Mouse (Mus musculus) lung, postnatal 10 days (tissue): ENCODE results near the gene Cpxm2.
A peak's percentile ranks its signal among the peaks of the same experiment; 100 is the strongest.

ENCODE experiments used
- DNase-seq: peaks from one replicate; pipeline ENCODE4 v3.0.0; 2021

Gene Cpxm2

DNA sequence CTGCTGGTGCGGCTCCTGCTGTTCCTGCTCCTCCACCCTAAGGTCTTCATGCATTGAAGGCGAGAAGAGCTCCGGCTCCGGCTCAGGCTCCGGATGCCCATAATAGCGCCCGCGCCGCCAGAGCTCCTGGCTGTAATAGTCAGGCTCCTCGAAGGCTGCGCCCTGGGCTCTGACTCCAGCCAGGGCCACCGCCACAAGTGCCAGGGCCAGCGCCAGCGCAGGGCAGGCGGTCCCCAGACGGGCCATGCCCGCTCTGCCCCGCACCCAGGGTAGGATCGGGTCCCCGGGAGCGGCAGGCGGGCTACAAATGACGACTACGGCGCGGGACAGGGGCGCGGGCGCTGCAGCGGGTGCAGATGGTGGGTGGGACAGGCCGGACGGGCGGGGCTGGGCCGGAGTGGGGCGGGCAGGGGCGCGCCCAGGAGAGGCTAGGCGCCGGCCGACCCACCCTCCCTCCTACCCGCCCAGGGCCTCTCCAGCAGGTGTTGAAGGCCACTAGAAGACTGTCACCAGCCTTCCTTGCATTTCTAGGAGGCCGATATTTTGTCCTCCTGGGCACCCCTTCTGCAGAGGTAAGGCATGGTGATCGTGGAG, at the start of gene Cpxm2:
Gene Cpxm2 (minus strand): TSS at position 372 of the 594 bp plus-strand sequence.
- no peak for DNase-seq

DNA sequence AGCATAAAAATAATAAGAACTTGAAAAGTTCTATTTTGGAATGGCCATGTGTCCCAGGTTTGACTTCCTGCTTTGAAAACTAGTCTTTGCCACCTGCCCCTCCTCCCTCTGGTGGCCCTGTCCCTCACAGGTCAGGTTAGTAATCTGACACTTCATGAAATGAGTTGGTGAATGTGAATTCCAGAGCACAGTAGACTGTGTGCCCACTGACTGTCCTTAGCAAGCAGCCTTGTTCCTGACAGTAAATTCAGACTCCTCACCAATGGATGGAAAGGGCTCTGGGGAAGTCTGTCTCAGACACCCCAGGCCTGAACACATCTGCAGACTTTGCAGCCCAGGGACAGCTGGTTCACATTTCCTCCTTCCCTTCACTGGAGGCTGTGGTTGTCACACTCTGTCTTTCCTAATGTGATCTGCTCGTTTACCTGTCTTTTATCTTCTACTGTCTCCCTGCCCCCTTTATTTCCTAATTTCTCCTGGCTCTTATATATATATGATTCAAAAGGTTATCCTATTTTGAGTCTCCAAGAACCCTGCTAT, 49.6 kb upstream of the Cpxm2 start:
- DNase-seq = no peak

DNA sequence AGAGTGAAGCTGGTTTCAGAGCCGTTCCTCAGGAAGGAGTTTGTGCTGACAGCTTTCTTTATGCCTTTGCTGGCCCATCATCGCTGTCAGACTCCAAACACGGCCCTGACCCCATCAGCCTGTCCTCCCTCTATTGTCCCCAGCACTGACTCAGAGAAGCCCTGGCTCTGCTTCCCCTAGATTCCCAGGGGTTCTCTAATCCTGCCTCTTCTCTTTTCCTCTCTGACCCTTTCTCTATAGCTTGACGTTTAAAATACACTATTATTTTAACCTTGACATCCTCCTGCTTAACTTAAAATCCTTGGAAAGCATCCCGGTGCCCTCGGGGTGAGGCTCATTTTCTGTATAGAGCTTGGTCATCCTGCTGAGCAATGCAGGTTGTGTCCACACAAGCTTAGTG, 45.1 kb upstream of the Cpxm2 start:
- DNase-seq = no peak

DNA sequence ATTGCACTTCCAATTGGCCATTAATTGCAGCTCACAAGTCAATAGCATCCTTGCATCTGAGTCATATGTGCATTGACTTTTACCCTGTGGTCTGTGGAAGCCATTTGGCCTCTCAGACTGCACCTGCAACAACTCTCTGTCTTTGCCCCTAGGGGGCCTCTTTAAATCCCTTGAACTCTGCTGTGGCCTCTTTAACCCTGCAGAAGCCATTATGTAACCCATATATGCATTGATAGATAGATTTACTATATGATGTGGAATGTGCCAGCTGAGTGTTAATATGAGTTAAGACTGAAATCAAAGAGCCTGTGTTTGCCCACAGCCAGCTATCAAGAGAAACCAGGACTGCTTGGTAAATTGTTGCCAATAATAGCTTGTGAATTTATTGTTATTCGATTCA, 44.3 kb upstream of the Cpxm2 start:
- DNase-seq = no peak

DNA sequence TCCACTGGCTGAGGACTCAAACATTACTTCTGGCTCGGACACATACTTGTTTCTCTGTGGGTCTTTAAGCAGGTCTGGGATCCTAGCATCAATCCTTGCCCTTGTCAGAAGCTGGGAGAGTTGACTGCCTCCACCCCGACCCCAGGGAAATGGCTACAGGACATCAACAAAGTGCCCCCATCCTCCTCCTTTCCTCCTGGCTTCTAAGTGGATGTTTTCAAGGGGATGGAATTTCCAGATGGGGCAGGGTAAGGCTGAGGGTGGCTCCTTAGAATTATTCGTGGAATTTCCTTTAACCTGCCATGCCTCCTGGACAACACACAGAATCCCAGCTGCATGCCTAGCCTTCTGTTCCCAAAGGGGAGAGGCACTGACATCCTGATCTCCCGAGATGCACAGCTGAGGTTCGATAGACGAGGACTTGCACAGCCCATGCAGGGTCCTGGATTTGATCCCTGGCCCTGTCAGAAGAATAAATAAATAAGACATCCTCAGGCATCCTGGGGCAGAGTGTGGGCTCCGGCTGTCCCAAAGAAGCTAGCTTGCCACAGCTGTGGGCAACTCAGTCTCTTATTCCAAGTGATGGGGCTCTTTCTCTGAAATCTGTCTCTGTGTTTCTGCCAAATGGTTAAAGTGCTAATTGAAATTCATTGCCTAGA, 43.4 kb upstream of the Cpxm2 start:
- no peak for DNase-seq

DNA sequence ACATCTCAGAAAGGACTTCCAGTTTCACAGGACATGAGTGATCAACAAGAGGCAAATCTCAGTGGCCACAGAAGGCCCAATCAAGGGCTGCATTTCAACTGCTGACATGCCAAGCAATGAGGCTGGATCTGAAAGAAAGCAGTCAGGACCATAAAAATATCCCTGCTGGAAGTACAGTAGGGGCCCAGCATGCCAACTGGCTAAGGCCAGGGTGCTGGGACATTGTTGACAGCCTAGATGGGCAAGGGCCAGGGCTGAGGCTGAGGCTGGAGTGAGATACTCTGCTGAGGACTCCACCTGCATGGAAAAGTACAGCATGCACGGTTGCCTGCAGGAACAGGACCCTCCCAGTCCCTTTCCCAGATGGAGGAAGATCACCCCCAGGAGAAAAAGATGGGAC, 42.0 kb upstream of the Cpxm2 start:
- DNase-seq = peak; percentile 30

DNA sequence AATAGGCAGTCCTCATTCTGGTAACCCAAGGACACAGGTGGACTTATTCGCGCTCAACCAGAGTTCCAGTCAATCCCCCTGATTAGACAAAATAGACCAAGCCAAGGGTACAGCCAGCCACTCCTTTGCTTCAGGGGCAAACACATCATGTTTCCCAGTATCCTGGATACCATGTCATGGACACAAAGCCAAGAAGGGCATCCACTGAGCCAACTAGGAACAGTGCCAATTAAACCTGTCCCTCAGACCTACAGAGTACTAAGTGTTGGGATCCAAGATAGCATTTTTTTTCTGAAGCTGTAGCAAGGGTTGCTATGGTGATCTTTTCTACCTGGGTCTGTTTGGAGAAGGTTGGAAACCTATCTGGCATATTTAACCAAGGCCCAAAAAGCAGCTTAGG, 39.1 kb upstream of the Cpxm2 start:
- DNase-seq = no peak

DNA sequence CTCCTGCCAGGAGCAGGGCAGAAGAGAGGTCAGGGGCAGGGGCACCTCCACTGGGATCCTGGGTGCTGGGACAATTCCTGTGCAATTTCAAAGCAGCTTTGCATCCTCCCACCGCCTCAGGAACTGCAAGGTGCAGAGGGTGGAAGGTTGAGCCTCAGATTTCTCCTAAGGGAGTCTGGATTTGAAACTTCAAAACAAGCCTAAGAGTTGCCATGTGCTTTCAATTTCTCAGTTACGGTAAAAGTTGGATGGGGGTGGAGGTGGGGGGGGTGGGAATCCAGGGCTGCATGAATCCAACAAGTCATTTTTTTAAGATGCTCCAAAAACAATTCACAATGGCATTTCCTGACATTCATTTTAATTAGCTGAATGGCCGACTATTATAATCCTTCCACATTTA, 32.9 kb upstream of the Cpxm2 start:
- no peak for DNase-seq

DNA sequence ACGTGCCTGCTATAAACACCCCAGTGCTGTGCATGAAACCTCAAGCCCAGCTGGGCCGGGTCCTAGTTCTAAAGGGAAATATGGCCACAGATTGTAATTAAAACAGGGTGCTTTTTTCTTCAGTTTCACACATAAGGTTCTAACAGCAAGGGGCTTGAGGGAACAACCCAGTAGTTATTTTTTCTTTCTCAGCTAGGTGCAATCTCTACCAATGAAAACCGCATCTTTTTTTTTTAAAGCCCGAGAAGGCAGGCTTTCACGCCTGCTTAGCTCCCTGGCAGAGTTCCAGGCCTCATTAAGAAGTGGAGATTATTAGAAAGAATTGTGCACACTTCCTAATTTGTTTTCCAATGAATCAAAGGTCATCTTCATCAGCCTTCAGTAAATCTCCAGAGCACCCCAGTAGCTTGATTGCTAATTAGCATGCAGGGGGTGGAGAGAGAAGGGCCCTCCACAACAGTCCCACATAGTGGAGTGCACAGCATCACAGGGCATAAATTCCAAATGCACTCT, 29.4 kb upstream of the Cpxm2 start:
- DNase-seq = no peak

DNA sequence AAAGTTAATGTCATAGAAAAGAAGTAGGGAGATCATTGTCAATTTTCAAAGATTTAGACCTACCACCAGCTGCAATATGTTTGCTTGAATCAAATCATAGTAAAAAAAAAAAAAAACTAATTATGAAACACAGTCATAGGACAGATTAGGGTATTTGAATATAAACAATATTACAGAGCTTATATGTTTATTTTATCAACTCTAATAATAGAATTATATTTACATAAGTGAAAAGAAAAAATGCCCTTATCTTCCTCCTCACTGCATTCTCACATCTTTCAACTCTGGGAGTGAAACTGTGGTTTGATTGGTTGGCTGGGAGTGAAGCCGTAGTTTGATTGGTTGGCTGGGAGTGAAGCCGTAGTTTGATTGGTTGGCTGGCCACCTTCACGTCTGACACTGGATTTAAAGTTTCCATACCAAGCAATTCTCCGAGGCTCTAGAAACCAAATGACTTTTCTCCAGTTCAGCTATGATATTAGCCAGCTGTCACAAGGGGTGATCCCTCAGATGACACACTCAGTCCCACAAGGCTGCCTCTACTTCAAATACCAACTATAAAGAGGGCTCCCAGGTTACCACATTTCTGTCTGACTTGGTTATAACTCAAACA, 27.2 kb upstream of the Cpxm2 start:
- DNase-seq = no peak

DNA sequence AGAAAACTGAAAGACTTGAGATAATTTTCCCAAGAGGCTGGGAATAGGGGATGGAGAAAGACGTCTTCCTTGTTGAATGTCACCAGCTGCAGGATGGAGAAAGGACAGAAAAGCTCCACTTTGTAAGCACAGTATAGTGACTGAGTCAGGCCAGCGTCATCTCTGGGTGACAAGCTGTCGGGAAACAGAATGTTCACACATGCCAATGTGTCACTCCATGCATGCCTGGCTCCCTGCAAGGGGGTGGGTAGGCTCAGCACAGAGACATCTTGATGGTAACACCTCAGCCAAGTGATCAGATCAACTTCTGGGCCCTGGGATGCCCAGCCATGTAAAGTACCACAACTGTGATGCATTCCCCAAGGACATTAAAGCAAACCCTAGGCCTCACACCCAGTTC, 26.5 kb upstream of the Cpxm2 start:
- DNase-seq = no peak

DNA sequence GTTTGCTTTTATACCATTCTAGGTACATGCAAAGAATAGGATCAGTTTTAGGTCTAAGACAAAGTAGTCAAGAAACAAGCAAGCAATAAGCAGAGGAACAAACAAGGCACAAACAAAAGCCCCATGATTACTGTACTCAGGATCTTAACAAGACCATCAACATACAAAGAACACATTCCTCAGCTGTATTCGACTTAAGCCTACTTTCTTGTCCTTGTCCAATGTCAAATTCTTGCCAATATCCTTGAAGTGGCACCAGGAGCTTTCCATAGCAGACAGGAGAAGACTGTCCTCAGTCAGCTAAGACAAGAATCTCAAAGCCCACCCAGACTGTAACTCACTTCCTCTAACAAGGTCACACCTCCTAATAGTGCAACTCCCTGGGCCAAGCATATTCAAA, 24.5 kb upstream of the Cpxm2 start:
- DNase-seq = no peak

DNA sequence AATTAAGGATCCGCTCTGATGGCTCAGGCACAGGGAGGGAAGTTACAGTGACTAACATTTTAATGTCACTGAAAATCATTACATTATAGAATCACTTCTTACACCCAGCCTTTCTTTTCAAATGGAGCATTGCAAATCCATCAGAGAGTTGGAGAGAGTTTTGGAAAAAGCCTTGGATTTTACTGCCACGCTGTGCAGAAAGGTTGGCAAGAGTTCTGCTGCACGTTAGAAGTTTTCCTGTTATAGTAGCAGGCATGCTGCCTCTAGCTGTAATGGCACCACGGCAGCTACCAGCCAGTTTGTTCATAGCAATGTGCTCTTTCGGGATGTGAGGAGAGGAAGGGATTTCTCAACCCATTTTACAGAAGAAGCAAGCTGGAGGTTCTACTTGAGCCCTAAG, 20.2 kb upstream of the Cpxm2 start:
- DNase-seq = no peak

DNA sequence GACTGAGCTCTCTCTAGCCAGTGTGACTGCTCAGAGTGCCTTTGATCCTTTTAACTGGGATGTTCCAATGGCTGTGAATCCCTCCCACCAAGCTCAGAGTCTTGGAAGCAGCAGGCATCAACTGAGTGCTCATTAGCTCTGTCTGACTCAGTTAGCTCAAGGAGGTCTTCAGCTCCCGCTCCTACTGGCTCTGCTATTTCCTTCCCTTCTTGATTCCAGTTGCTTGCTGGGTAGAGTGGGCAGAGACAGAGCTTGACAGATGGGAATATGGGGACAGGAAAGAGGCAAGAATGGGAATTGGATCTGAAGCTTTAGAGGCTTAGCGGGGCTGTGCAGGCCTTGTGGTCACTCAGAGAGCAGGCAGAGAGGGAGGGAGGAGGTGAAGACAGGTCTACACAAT, 19.8 kb upstream of the Cpxm2 start:
- no peak for DNase-seq

DNA sequence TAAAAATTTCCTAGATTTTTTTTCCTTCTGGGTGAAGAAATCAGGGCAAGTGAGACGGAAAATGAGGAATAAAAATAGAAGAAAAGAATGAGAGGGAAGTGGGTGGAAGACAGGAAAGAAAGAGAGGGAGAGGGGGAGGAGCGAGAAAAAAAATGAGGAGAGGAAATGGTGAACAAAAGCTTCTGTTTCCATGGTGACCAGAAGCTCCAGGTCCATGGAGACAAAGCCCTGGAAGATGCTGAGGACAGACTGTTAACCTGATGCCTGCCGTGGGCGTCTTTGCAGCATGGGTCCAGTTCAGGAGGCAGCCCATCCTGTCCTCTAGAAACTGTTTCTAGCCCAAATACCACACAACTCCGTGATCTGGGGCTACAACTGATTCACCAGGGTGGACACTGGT, 17.7 kb upstream of the Cpxm2 start:
- DNase-seq = no peak

DNA sequence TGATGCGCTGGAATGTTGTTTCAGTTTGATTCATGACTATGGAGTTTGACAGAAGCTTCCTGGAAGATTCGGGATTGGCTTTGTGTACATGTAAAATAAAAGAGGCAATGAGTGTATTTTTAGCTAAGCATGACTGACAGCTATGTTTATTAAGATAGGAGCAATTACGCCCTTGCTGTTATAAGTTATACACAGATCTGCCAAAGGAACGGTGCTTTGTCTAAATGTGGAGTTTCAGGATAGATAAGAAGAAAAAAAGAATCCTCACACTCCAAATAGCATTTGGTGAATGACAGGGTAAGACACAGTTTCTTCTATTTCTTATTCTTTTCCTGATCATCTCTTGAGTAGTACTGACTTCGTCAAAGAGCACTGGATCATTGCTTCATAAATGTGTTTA, 17.2 kb upstream of the Cpxm2 start:
- no peak for DNase-seq

DNA sequence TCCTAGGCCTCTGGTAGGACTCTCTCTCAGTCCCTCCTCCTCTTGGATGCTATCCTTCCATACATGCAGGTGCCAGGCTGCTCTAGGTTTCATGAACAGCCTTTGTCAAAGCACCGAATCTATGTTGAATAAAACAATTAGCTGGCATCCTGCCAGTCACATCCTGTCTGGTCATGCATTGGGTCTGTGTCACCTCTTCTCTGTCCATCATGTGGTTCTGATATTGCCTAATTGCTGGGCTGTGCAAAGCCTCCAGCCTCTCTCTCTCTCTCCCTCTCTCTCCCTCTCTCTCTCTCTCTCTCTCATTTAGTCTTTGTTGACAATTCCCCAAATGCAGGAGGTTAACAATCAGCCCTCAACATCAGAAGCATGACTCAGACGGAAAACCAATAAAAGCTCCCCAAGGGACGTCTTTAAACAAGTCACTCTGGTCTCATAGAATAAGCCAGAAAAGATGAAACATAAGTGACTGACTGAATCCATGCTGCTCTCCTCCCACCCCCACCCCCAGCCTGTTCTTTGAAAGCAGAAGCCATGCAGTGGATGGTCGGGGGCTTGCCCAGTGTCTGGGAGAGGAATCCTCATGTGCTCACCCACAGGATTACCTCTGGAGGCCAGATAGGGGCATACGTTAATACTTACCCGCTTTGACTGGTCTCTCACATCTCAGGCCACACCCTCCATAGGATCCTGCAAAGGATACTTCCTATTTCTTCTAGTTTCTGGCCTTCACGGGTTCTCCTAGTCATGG, 15.1 kb upstream of the Cpxm2 start:
- peak; percentile 9 for DNase-seq

DNA sequence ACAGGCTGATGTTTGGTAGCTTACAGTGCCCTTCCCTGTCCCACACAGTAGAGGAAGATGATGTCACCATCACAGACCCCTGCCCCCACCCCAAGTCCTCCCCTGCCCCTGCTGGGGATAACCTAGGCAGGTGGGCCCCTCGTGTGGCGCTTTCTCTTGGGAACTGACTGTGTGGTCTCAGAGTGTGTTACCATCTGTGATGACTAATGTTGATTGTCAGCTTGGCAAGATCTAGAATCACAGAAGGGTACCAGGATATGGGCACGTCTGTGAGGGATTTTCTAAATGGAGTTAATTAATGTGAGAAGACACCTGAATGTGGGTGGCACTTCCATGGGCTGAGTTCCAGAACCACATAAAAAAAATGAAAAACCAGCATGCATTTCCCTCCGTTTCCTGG, 12.7 kb upstream of the Cpxm2 start:
- no peak for DNase-seq

DNA sequence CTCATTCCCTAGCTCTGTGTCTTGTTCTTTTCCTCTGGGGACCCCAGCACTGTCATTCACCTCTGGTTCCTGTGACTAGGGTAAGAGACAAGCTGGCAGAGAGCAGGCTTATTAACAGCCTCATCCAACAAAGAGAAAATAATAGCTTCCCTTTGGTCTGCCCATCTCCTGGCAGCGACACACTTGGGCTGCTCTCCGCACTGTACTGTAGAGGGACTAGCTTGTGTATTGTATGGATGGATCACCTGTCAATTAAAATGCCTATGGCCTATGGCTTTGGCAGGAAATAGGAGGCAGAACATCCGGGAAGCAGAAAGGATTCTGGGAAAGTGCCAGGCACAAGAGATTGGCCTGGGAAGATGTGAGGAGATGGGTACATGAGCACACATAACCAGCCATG, 7.7 kb upstream of the Cpxm2 start:
- DNase-seq = no peak

DNA sequence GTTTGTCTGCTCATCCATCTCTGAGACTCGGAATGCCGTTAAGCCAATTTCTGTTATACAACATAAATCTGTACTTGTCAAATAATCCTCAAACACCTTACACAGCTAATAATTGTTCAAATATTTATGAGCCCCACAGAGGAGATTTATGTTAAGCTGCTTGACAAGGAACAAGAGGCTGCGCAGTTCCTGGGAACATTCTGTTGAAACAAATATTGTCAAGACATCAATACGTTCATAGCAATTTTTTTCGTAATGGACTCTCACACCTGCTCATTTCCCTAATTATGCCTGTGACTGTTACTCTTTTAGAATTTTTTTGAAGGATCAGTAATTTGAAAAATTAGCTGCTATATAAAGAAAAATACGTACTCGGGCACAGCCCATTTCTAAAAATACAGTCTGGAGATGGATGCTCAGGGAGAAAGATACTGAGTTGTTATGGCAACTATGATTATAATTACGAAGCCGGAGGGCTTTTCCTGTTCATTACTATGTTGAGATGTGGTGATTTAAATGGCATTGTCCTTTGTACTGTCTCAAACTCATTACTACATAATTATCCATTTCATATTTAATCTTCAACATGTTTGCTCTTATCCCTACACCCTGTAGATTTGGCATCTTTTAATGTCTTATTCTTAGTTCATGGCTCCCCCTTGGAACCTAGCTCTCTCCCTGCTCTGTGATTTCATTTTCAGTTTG, 3.9 kb upstream of the Cpxm2 start:
- DNase-seq = no peak

DNA sequence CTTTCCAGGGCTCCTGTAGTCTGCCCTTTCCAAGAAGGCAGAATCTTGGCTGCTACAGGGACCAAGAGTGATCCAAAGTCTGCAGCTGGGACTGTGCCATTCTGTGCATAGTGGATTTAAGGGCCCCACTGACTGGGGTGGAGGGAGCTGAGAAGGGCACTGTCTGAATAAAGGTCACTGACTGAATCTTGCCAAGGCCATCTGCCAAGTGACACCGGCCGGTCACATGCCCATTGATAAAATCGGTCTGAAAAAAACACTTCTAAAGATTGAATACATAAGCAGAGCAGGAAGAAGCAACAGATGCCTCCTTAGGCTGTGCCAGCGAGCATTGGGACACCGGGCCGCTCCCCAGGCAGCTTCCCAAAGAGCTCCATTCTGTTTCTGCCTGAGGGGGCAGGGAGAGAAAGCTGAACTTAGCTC, 803 bp downstream of the Cpxm2 start:
- no peak for DNase-seq

DNA sequence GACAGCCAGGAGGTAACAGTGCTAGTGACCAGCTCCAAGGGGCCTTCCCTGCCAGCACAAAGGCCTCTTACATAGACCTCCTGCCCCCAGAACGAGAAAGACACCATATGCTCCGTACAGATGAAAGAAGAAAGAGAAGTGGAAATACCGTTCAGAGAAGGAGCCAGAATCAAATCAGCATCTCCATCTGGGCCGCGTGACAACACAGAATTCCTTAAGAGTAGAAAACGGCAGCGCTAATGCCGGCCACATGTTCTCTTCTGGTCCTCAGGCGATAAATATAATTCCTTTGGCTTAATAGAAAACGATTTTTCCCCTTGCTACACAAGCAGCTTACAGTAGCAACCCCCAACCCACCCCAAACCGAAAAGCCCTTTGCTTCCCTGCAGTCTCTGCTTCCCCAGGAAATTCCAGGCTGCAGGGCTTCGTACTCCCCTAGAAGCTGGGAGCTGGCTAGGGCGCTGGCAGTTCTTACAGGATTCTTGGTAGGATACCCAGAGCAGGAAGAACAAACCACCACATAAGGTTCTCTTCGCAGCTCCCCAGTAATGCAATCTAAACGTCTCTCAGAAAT, 9.2 kb downstream of the Cpxm2 start:
- no peak for DNase-seq

DNA sequence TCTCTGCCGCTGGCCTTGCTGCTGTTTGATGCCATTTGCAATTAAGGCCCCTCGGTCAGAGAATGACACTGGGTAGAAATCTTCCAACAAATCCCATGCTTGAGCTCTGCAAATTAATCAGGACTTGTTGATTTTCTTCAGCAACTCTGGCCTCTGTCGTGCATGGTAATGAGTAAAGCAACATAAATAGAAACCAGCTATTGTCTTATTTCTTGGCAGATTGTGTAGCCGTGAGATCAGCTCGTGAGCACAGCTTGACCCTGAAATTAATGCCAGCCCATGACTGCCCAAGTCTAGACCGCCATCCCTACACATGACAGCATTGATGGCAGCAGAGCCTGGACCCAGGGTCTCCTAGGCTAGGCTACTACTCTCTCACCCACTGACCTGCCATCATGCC, 25.9 kb downstream of the Cpxm2 start:
- DNase-seq = no peak
